Mouse (Mus musculus) MN1 (cell line): ENCODE data around the gene Gm5901.

Experiments used
- DNase-seq: peaks from one replicate; pipeline ENCODE4 v3.0.0-alpha.2; 2016; ENCODE audit warnings: low spot score

Gm5901 gene

DNA sequence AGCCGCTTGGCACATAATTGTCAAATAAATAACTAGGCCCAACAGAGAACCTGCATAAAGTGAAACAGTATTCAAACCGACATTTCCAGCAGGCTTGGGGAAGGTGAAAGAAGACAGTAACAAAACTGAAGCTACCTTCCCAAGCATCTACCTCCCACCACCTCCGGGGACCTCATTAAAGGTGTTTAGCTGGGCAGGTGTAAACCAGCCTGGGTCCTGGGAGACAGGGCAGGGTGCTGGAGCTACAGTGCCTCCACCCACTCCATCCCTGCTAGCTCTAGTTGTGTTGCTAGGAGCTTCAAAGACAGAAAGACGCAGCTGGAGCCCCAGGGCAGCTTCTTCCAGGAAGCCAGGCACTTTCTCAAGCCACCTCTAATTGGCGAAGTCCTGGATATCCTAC is 29.4 kb downstream of the Gm5901 start, which contains the start of gene Cnga4:
Gene Cnga4 (plus strand): TSS at position 301 of the 400 bp plus-strand sequence.
- DNase-seq: no peak

DNA sequence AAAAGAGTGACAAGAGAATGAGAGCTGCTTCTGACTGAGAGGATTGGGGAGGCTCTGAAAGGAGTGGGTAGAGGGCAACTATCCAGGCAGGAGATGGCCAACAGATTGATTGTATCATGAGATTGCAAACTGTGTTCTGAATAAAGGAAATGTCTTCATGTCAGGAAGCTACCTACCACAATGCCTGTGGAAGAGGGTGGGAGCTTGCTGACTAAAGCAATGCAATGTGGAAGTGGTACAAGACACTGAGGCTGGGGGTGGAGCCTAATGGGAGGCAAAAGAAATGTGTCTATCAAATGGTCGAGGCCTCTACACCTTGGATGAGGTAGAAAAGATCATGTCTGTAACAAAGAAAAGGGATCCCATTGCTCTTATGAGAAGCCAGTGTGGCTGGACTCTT is 31.5 kb downstream of the Gm5901 start:
- DNase-seq: no peak

DNA sequence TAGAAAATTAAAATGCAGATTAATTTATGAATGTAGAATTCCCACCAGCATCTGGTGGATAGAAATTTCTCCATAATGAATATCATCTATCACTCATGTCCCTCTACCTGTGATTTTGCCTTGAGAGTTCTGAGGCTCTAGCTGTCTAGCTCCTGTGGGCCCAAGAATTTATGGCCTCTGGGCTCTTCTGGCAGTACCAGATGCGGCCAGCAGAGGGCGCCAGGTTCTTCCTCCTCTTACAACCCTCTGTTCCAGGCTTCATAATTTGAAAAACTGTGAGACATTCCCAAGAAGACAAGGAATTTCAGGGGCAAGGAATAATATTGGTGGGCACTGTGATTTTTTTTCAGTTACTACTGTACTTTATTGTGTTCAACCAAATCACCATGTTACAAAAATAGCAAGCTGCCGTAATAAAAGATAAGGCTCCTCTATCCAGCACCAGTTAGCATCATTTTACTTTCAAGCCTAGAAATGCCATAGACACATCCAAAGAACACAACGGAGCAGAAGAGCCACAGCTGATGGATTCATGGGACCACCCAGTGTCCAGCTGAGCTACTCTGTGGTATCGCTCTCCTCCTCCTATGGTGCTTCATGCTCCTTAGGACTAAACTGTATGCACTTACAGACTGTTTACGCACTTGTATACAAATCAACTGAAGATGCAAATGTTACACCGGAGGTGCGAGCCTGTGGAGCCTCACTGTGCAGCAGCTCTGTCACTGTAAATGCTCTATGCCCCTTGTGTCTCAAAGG is 37.2 kb downstream of the Gm5901 start:
- DNase-seq: peak; percentile 46

DNA sequence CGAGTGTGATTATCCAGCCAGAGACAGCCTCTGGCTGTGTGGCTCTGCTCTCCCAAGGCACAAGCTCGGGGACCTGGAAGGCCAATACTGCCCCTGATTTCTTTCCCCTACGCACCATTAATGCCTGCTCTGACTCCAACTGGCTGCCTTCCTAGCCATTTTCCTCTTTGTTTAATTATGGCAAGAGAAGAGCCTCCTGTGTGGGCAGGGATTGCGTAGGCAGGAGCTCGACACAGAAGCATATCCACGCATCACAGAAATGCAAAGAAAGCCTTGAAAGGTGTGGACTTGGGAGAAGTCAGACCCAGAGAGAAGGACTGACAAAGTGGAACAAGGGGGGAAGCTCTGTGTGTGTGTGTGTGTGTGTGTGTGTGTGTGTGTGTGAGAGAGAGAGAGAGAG is 39.5 kb downstream of the Gm5901 start:
- no peak for DNase-seq

DNA sequence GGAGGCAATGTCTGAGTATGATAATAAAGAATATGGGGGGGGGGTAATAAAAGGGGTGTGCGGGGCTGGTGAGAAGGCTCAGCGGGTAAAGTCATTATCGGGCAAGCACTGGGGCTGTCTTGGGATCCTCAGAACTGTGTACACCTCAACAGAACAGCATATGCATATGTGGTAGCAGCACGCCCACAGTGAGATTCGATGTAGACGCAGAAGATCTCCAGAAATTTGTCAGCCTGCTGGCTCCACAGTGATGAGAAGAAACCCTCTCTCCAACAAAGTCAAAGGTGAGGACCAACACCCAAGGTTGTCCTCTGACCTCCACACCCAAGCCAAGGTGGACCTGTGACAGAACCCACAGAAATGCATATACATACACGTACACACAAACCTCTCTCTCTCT is 41.7 kb downstream of the Gm5901 start:
- DNase-seq: no peak

GRCm38 (mm10) chr7:105418106-105418505 is 43.3 kb downstream of the Gm5901 start:
- no peak for DNase-seq

DNA sequence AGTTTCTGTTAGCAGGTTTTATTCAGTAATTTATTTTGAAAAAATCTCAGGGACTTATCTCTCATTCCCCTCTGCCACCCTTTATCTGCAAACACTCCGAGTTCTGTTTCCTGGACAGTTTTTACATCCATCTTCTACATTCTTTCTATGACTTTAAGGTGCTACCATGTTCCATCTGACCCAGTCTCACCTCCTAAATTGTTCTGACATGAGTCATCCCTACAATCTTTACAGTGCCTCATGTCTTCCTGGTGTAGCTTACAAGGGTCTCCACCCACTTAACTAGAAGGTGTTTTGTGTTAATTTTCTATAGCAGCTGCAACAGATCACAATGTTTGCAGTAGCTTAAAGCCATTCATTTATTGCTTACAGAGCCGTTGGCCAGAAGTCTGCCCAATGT is 46.1 kb downstream of the Gm5901 start:
- no peak for DNase-seq

GRCm38 (mm10) chr7:105424368-105424767 is 49.5 kb downstream of the Gm5901 start:
- DNase-seq: no peak

- no peak for DNase-seq
Observed at GRCm38 (mm10) chr7:105425424-105426043, 50.7 kb downstream of the Gm5901 start, which contains the start of gene Cckbr. Gene Cckbr, plus strand, starts transcription at chr7:105425731.

DNA sequence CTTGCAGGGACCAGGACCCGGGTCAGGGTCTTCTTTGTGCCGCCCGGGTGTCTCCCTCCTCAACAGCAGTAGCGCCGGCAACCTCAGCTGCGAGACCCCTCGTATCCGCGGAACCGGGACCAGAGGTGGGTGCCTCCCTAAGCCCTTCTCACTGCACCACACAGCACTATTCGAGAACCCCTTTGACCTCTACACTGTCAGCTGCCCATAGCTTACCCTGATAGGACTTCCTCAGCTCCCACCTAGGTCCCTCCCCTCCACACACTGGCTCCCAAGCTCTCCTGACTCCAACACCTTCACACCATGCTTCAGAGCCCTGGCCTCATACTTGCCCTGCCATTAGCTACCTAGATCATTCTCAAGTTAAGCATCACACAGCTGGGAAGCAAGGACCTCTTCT is 51.2 kb downstream of the Gm5901 start:
- DNase-seq: no peak
